Mouse (Mus musculus): ENCODE data around the gene Btbd19. TPM values are rescaled to one million over a fixed set of nuclear protein-coding genes. Genes with fewer than 3 reads are reported as not detected.

Btbd19 gene
- polyA plus RNA-seq, 1 experiment from 2014 or later = 4.4 TPM

DNA sequence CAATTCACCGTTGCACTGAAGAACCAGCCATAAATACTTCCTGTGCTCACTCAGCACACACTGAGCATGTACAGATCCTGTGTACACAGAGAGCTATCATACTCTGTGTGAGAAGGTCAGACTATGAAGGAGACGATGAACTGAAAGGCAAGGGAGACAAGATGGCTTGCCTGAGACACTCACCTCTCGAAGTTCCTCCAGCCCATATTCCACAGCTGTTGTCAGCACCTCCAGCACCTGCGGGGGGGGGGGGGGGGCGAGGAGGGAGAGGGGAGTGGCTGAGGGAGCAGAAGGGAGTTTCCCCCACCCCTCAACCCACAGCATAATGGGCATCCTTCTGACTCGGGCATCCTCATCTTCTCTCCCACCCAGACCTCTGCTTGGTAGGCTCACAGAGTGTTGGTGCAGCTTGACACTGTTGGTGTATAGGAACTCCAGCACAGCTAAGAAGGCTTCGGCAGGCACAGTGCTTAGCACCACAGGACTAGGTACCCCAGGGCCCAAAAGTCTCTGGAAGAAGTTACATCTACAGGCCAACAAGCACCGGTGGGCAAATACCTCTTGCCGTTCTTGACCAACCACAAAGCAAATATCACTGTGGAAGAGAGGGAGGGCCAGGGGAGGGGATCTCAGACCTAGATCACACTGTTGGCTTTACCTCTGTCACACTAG is 1.8 kb downstream of the Btbd19 start:
- no peak overlapping the region for H3K4me3 ChIP-seq
- H3K4me1 ChIP-seq = peaks cover 22% of the 10 kb centered on the region
- H3K9ac ChIP-seq = no peak overlapping the region
- no peak overlapping the region for H3K4me2 ChIP-seq (replicated peaks)
- no peak overlapping the region for H3K27ac ChIP-seq
- H3K36me3 ChIP-seq = 0 out of 2 replicates have a peak, but pooled peaks cover under 1% of the 10 kb centered on the region
- no peaks in the 10 kb centered on the region for H3K9me3 ChIP-seq
- 80% methylated on average over 7 of the region's 9 CpGs for WGBS
- no peaks in the 10 kb centered on the region for H3K27me3 ChIP-seq
- ATAC-seq (ENCODE audit: insufficient number of reproducible peaks, insufficient read depth, low FRiP score, low TSS enrichment) = no peak

- ATAC-seq (ENCODE audit: insufficient number of reproducible peaks, insufficient read depth, low FRiP score, low TSS enrichment) = no peak
- Histone ChIP-seq H3K27ac (no peak overlapping the region), H3K9ac (no peak overlapping the region), H3K36me3 (no peaks in the 10 kb centered on the region), H3K4me2 (replicated peaks) (no peak overlapping the region), H3K4me3 (no peak overlapping the region), H3K4me1 (peaks cover 22% of the 10 kb centered on the region), H3K27me3 (no peaks in the 10 kb centered on the region), H3K9me3 (no peaks in the 10 kb centered on the region)
- WGBS = 80% methylated on average over 4 of the region's 4 CpGs
These were observed 3.3 kb downstream of the Btbd19 start for GRCm38 (mm10) chr4:117122209-117122608.

DNA sequence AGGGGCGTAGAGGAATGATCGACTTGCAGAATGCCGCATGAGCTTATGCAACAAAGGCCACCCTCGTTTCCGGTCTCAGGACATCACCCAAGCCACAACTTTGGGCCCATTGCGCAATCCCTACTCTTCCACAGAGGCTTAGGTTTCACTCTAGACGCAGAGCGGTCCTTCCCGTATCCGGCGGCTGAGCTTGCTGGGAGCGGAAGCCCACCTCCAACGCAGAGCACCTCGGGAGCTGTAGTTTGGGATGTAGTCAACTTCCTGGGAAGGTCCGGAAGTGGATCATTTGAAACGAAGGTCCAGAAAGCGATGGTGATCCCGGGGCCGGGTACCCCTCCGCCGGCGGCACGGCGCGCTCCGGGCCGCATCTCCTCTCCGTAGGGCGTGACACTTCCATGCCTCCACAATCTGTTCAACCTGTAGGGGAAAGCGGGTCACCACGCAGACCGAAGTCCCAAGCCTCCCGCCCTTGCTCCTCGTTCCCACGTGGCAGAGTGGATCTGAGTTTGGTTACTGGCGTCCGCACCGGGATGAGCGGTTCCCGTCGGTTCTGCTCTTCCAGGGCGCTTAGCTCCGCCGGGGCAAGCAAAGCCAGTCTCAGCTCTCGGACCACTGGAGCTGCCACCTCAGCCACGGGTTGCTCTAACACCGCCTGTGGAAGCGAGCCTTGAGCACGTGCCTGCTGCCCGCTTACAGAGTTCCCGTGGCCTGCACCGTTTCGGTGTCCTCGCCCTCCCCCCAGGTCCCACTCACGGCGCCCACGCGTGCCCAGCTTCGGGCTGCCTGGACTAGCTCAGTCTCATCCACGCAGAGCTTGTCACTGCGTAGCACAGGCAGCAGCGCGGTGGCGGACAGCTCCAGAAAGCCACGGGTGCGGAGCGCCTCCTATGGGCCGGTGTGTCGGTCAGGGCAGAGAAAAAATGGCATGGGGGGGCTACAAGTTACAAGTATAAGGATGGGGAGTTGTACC is 4.8 kb downstream of the Btbd19 start:
- ATAC-seq (ENCODE audit: insufficient number of reproducible peaks, insufficient read depth, low FRiP score, low TSS enrichment) = peak; percentile 90
- Histone ChIP-seq H3K4me3 (peak overlapping the region; percentile 61), H3K27me3 (no peaks in the 10 kb centered on the region), H3K9ac (peak overlapping the region; percentile 59), H3K4me1 (peaks cover 14% of the 10 kb centered on the region), H3K27ac (peak overlapping the region; percentile 73), H3K9me3 (no peaks in the 10 kb centered on the region), H3K4me2 (replicated peaks) (peak overlapping the region; percentile 99), H3K36me3 (no peaks in the 10 kb centered on the region)
- under 1% methylated on average over 69 of the region's 69 CpGs for WGBS

- peak overlapping the region; percentile 61 for H3K4me3 ChIP-seq
- no peaks in the 10 kb centered on the region for H3K27me3 ChIP-seq
- ATAC-seq (ENCODE audit: insufficient number of reproducible peaks, insufficient read depth, low FRiP score, low TSS enrichment) = no peak
- H3K9ac ChIP-seq = peak overlapping the region; percentile 51
- no peaks in the 10 kb centered on the region for H3K36me3 ChIP-seq
- 7% methylated on average over 10 of the region's 10 CpGs for WGBS
- H3K4me2 ChIP-seq (replicated peaks) = peak overlapping the region; percentile 99
- H3K4me1 ChIP-seq = peaks cover 7% of the 10 kb centered on the region
- H3K27ac ChIP-seq = peak overlapping the region; percentile 73
- no peaks in the 10 kb centered on the region for H3K9me3 ChIP-seq
These were observed 5.5 kb downstream of the Btbd19 start for GRCm38 (mm10) chr4:117120052-117120444.

GRCm38 (mm10) chr4:117119636-117120035 is 5.9 kb downstream of the Btbd19 start:
- 78% methylated on average over 5 of the region's 5 CpGs for WGBS
- peak overlapping the region; percentile 99 for H3K4me2 ChIP-seq (replicated peaks)
- no peak for ATAC-seq (ENCODE audit: insufficient number of reproducible peaks, insufficient read depth, low FRiP score, low TSS enrichment)
- H3K36me3 ChIP-seq = peaks cover 4% of the 10 kb centered on the region
- peak overlapping the region; percentile 51 for H3K9ac ChIP-seq
- peaks cover 3% of the 10 kb centered on the region for H3K4me1 ChIP-seq
- H3K9me3 ChIP-seq = no peaks in the 10 kb centered on the region
- peak overlapping the region; percentile 73 for H3K27ac ChIP-seq
- H3K4me3 ChIP-seq = peak overlapping the region; percentile 61
- no peaks in the 10 kb centered on the region for H3K27me3 ChIP-seq

DNA sequence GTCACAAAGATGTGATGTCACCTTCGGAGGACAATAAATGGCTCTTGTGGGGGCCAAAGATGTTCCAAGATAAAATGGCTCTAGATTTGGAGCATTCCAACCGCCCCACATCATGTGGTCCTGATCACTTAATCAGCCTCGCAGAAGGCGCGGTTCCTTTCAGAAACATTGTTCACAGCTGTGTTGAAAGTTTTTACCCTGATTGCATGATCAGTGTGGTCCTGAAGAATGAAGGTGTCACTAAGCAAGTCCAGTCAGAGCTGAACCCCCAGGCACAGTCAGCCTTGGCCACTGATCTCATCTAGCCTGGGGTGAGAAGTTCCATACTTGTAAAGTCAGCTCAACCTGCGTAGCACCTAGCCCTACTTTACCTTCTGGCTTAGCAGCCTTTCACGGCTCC is 7.6 kb downstream of the Btbd19 start:
- Histone ChIP-seq H3K27ac (no peak overlapping the region), H3K4me1 (no peaks in the 10 kb centered on the region), H3K9ac (no peak overlapping the region), H3K9me3 (no peaks in the 10 kb centered on the region), H3K4me2 (replicated peaks) (no peak overlapping the region), H3K27me3 (no peaks in the 10 kb centered on the region), H3K36me3 (peaks cover 16% of the 10 kb centered on the region), H3K4me3 (no peak overlapping the region)
- no peak for ATAC-seq (ENCODE audit: insufficient number of reproducible peaks, insufficient read depth, low FRiP score, low TSS enrichment)
- WGBS = 93% methylated on average over 7 of the region's 7 CpGs

DNA sequence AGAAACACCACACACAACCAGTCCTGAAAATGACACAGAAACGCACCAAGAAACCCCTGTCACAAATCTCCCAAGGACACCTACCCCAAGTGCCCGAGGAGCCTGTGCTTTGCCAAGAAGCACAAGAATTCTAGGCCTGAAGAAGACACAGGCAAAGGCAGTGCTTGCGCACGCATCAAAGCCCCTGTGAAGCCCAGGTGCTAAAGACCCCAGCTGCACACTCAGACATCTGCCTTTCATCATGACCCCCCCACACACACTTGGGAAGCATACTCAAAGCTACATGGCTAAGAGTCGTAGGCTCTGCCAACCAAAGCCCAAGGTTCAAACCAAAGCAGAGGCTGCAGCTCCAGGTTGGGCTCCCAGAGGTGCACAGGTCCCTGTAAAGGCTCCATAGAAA is 9.9 kb downstream of the Btbd19 start:
- Histone ChIP-seq H3K27me3 (no peaks in the 10 kb centered on the region), H3K9me3 (no peaks in the 10 kb centered on the region), H3K4me2 (replicated peaks) (no peak overlapping the region), H3K4me3 (no peak overlapping the region), H3K27ac (no peak overlapping the region), H3K9ac (no peak overlapping the region), H3K4me1 (no peaks in the 10 kb centered on the region), H3K36me3 (peaks cover 28% of the 10 kb centered on the region)
- no peak for ATAC-seq (ENCODE audit: insufficient number of reproducible peaks, insufficient read depth, low FRiP score, low TSS enrichment)
- WGBS = 81% methylated on average over 5 of the region's 5 CpGs

- no peak overlapping the region for H3K9ac ChIP-seq
- no peaks in the 10 kb centered on the region for H3K27me3 ChIP-seq
- ATAC-seq (ENCODE audit: insufficient number of reproducible peaks, insufficient read depth, low FRiP score, low TSS enrichment) = no peak
- no peaks in the 10 kb centered on the region for H3K9me3 ChIP-seq
- peaks cover 51% of the 10 kb centered on the region for H3K36me3 ChIP-seq
- WGBS = 64% methylated on average over 1 of the region's 1 CpGs
- no peak overlapping the region for H3K27ac ChIP-seq
- no peak overlapping the region for H3K4me2 ChIP-seq (replicated peaks)
- no peak overlapping the region for H3K4me3 ChIP-seq
- no peaks in the 10 kb centered on the region for H3K4me1 ChIP-seq
These were observed 12.3 kb downstream of the Btbd19 start for GRCm38 (mm10) chr4:117113237-117113636.

DNA sequence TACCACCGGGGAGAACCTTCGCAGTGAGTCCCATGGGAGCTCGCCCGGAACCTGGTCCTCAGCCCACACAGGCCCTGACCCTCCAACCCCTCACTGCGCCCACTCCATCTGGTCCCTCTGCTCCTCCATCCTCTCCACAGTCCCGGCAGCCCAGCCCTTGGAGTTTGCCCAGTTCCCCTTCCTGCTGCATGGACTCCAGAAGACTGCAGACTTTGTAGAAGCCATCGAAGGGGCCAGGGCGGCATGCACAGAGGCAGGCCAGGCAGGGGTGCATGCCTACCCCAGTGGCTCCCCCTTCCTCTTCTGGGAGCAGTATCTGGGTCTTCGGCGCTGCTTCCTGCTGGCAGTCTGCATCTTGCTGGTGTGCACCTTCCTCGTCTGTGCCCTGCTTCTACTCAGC is 14.5 kb downstream of the Btbd19 start:
- ATAC-seq (ENCODE audit: insufficient number of reproducible peaks, insufficient read depth, low FRiP score, low TSS enrichment) = no peak
- Histone ChIP-seq H3K36me3 (peaks cover 55% of the 10 kb centered on the region), H3K4me1 (no peaks in the 10 kb centered on the region)

DNA sequence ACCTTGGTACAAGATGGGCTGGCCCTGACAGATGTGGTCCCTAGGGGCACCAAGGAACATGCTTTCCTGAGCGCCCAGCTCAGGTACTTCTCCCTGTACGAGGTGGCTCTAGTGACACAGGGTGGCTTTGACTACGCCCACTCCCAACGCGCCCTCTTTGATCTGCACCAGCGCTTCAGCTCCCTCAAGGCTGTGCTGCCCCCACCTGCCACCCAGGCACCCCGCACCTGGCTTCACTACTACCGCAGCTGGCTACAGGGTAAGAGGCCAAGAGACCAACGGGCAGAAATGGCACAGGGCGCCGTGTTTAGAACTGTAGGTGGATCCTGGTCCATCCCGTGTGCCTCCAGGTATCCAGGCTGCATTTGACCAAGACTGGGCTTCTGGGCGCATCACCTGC is 15.3 kb downstream of the Btbd19 start:
- H3K9ac ChIP-seq = no peak overlapping the region
- no peak overlapping the region for H3K4me3 ChIP-seq
- no peak overlapping the region for H3K27ac ChIP-seq
- no peaks in the 10 kb centered on the region for H3K9me3 ChIP-seq
- peaks cover 62% of the 10 kb centered on the region for H3K36me3 ChIP-seq
- H3K27me3 ChIP-seq = no peaks in the 10 kb centered on the region
- no peaks in the 10 kb centered on the region for H3K4me1 ChIP-seq
- no peak for ATAC-seq (ENCODE audit: insufficient number of reproducible peaks, insufficient read depth, low FRiP score, low TSS enrichment)
- WGBS = 91% methylated on average over 13 of the region's 13 CpGs
- H3K4me2 ChIP-seq (replicated peaks) = no peak overlapping the region

More for the DNA sequence above, 14.5 kb downstream of the Btbd19 start:
- H3K9ac ChIP-seq = no peak overlapping the region
- H3K9me3 ChIP-seq = no peaks in the 10 kb centered on the region
- H3K27ac ChIP-seq = no peak overlapping the region
- no peak overlapping the region for H3K4me2 ChIP-seq (replicated peaks)
- 91% methylated on average over 11 of the region's 11 CpGs for WGBS
- no peak overlapping the region for H3K4me3 ChIP-seq
- no peaks in the 10 kb centered on the region for H3K27me3 ChIP-seq

GRCm38 (mm10) chr4:117109330-117109729 is 16.2 kb downstream of the Btbd19 start:
- no peaks in the 10 kb centered on the region for H3K9me3 ChIP-seq
- H3K27me3 ChIP-seq = no peaks in the 10 kb centered on the region
- WGBS = 89% methylated on average over 25 of the region's 25 CpGs
- no peak for ATAC-seq (ENCODE audit: insufficient number of reproducible peaks, insufficient read depth, low FRiP score, low TSS enrichment)
- no peak overlapping the region for H3K9ac ChIP-seq
- no peaks in the 10 kb centered on the region; the same call in 1 of the 2 replicates for H3K4me1 ChIP-seq
- no peak overlapping the region for H3K4me2 ChIP-seq (replicated peaks)
- no peak overlapping the region for H3K4me3 ChIP-seq
- peaks cover 60% of the 10 kb centered on the region for H3K36me3 ChIP-seq
- H3K27ac ChIP-seq = no peak overlapping the region

GRCm38 (mm10) chr4:117108524-117108849 is 17.0 kb downstream of the Btbd19 start:
- ATAC-seq (ENCODE audit: insufficient number of reproducible peaks, insufficient read depth, low FRiP score, low TSS enrichment) = no peak
- H3K9me3 ChIP-seq = no peaks in the 10 kb centered on the region
- no peaks in the 10 kb centered on the region; the same call in 1 of the 2 replicates for H3K4me1 ChIP-seq
- no peak overlapping the region for H3K4me2 ChIP-seq (replicated peaks)
- no peak overlapping the region for H3K27ac ChIP-seq
- H3K27me3 ChIP-seq = no peaks in the 10 kb centered on the region
- H3K36me3 ChIP-seq = peaks cover 53% of the 10 kb centered on the region
- WGBS = 98% methylated on average over 6 of the region's 6 CpGs
- no peak overlapping the region for H3K9ac ChIP-seq
- H3K4me3 ChIP-seq = no peak overlapping the region

Data from embryonic facial prominence, embryonic 12.5 days (tissue).